Mouse (Mus musculus): ENCODE measurements around the gene Gmds.

Gmds gene

DNA sequence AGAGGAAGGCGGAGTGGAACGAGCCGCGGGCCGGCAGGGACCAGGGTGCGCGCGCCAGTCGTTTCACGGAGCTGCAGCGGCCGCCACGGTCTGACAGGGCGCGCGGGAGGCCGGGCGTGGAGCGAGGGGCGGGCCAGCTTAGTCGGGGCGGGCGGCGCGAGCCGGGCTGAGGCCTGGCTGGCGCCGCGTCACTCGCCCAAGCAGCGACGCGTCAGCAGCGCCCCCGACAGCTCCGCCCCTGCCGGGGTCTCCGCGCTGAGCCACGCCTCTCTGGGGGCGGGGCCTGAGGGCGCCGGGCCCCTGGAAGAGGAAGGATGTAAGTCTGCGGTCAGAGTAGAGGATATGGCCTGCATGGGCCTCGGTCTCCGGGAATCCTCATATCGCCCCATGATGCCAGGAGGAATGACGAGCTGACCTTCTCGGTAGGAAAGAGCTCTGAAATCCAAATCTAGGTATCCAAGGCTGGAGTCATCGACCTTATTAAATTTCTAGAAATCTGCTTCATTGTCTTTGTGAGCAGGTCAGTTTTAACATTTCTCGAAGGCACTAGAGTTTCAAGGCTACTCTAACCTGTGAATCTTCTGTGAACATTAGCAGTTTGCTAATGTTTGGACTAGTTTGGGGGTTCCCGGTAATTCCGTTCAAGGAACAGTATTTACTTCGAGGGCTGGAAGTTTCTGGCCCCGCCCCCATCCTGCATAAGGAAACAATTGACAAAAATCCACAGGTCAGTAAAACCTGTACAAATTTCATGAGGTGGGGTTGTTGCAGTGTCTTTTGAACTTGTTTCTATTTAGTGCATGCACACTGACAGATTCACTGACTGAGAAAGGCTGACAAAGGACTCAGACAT lies at the start of gene Gmds:
Gene Gmds, minus strand, starts transcription at position 228 of the 853 bp plus-strand sequence.
- DNase-seq = peak; percentile 95

DNA sequence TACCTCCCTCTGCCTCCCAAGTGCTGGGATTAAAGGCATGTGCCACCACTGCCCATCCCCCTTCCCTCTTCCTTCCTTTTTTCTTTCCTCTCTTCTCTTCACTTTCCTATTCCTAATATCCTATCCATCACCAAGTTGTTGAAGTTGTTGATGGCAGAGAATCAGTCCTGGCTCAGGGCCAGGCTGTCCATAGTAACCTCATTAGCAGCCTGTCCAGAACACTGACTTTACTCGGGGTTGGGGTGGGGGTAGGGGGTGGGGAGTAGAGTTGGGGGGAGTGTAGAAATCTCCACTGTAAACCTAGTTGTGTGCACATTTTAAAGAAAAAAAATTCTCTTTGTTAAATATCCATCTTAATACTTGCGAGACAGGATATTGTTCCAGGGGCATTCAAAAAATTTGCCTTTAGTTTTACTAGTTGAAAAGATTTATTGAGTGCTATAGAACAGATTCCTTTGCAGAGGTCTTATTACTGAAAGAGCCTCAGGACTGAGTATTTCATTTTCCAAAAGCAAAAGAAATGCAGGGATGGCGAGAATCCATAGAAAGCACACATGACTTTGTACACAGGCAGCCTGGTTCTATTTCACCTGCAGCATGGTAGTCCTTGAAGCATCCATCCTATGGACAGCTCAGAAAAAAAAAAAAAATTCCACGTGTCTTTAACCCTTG lies 47.0 kb upstream of the Gmds start:
- DNase-seq = no peak

DNA sequence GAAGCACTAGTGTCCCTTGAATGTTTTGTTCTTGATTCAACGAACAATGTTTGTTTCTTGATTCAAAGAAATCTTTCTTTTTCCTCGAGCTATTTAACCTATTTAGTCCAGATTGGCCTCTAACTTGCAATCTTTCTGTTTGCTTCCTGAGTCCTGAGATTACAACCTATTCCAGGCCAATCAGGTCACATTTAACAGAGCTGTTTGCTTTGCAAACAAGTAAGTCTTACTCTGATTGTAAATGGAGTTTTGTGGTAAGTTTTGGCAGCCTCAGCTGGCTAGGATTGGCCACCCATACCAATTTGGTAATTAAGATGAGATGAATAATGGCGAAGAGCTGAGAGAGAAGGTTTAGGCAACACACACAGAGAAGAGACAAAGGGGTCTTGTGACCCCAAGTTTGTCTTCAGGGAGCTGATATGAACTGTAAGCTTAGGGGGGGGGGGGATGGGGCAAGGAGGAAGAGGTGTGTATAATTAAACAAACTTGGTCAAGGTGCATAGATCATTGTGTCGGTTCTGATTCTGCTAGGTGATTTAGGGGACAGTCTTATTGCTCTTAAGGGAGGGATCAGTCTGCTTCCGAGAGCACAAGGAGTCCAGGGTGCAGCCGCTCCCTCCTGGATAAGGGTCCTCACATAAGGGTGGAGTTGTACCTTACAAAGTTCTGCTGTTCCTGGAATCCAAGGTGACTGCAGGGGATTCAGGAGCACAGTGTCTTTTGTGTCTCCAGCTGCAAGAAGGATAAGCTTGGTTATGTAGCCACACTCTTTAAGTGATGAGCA lies 43.9 kb upstream of the Gmds start:
- DNase-seq = no peak

DNA sequence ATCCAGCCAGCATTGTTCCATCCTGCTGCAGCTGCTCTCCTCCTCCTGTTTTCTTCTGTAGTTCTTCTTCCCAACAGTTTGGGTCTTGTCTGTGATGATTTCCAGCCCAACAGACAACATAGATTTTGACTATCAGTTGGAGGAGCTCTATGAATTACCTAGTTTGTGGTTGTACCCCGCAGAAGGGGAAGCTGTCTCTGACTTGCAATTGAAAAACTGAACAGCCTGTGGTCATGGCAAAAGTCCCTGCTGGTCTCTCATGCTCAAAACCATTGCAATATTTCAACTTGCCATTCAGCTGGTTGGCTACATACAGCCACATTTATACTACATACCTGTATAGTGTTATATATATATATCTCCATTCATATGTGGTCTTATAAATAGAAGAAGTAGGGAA lies 40.1 kb upstream of the Gmds start:
- DNase-seq = no peak

DNA sequence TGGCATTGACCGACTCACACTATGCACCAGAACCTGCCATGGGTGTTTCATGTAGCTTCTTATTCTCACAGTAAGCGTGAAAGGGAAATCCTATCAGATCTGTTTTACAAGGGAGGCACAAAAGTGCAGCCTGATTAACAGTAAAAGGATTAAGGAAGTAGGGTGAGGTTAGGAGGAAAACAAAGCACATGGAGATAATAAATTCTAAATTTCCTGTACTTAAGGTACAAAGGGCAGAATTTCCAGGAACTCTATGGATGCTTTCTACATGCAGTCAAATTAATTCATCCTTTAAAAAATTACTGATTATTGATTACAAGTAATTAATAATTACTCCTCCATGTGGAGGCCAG lies 34.0 kb upstream of the Gmds start:
- no peak for DNase-seq

DNA sequence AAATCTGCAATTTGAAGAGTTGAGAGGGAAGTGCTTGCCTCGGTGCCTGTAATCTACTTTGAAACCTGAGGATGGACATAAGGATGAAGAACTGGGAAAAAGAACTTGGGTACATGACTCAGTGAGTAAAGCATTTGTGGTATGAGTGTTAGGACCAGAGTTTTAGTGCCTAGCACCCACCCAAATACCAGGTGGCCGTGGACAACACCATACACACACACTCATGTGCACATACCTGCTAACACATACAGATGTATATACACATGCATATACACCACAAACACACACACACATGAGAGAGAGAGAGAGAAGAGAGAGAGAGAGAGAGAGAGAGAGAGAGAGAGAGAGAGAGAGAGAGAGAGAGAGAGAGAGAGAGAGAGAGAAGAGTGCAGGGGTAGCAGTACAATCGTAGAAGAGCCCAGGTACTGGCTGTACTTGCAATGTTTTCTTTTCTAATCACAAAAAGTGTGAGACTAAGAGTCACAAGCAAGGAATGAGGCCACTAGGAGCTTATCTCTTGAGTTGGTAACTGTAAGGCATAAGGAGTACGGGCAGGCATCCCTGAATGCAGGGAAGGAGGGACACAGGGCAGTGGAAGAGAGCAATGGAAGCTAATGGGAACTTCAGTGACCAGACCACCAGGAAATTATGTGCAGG lies 33.5 kb upstream of the Gmds start:
- DNase-seq = no peak

DNA sequence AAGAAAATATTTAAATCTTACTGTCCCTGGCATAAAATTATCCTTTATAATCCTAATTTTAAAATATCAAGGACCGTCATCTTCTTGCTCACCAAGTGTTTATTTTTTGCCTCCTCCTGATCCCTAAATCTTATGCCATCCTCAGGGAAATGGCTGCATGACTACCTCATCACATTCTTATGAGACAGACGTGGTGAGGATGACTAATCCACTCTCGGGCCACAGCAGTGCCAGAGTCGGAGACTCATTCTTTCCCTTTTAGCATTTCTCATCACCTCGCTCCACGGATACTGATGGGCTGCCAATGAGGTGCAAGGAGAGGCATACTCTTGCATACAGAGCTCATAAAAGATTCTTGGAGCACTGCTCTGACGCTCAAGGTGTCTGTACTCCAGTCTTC lies 32.2 kb upstream of the Gmds start:
- peak; percentile 13 for DNase-seq

DNA sequence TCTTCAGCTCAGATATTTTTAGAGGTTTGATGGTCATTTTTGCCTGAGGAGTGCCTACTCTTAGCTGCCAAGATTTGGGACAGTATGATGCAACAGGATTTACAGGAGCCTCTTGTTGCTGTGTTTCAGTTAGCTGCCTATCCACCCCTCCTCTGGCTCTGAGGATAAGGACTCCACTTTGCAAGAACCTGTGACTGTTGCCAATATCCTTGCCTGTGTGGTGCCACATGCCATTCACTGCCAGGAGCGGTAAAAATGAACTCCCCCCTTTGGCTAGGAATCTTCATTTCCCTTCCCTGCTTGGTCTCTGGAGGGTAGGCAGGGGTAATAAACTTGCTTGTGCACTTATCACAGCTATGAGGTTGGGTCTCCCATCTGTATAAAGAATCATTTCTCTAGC lies 31.6 kb upstream of the Gmds start:
- no peak for DNase-seq

DNA sequence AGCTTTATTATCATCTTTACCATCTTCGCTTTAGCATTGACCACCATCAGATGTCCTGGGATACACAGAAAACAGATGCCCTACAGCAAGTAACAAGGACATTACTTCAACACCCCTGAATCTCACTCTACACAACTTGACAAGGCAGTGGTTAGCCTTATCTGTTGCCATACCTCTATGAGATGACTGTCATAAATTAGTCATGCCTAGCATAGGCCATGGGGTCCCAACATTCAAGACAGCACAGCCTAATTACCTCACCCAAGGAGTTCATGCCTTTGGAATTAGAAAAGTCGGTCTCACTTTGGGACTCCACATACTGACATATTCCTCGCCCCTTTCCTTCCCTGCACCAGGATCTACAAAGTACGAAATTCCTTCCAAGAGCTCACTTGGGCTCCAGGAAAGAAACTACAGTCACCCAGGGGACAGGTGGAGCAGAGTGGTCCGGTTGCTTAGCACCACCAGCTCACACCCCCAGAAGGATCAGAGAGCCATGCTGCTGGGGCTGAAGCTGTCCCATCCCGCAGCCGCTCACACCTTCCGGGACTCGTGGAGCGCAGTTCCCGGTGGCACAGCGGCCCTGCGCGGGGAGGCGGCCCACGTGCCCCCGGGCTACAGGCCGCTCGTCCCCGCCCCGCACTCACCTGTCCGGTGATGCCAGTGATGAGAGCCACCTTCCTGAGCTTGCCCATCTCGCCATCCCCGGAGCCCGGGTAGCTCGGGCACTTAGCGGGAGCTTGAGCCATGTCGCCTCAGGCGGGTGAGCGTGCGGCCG lies 616 bp downstream of the Gmds start:
- no peak for DNase-seq

DNA sequence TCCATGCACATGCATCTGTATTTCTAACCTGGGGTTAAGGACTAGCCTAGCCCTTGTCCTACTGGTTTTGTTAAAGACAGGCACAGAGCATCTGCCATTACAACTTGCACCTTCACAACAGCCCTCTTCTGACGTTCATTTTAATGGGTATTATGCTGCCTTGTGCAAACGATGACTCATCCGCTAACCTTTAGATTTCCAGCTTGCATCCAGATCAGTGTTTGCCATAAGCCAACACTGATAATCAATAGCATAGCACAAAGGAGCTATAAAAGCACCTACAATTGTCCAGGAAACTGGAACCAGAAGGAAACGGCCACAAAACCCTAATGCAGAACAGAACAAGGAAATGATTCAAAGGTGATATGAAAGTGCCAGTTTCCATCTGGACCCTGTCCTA lies 20.2 kb downstream of the Gmds start:
- no peak for DNase-seq

DNA sequence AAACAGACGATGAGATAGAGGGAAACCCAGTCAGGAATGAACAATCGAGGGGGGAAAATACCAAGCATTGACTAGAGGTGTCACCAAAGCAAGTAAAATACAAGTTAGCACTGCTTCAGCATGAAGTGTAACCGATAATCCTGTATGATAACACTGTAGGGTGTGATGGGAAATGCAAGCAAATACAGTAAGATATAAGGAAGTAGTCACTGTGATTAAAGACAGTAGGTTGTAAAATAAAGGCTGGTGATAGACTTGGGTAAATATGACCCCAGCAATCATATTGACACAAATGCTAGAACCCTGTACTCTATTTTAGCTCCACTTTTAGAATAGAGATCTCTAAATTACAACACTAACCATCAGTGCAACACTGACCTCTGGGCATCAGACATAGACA lies 21.2 kb downstream of the Gmds start:
- no peak for DNase-seq

DNA sequence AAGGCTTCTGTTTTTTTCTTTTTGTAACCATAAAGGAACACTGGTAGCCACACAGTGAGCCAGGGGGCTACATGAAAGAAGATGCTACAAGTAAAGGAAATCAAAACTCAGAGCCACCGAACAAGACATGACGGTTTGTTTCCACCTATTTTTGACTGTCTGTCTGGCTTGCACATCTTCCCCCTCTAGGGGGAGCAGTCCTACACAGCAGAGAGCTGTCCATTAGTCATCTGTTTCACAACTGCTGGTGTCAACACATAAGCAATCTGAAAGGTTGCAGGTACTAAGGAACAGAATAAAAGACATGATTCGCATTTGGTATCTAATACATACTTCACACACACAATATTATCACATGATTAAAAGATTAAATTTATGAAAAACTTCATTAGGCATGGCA lies 25.9 kb downstream of the Gmds start:
- DNase-seq = peak; percentile 51

DNA sequence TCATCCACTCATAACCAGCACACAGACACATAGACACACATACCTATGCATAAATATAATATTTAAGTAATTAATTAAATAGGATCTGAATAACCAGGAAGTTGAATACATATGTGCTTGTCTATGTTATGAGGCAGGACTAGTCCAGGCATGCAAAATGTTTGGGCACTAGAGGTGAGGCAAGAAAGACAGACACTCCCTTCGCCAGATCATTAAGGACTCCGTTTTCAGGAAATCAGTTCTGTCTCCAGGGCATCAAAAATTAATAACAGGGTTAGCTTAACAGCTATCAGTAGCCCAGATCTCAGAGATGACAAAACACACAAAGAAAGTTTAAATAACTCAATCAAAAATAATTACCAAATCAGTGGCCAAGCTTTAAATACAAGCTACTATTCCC lies 27.1 kb downstream of the Gmds start:
- DNase-seq = no peak

DNA sequence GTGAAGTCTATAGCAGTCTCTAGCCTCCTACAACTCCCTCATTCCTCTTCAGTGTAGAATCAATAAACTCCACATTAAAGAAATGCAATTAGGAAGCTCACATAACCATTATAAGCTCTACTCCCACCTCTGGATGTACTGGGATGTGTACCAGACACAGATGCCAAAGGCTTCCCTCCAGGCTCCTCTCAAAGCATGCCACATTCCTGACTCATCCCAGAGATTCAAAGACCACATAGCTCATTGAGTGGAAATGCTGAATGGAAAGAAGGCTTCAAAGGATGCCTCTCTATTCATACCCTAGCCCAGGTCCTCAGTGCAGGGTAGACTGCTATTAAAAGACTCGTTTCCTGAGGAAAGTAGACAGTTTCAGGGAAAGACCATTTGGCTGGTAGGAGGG lies 40.1 kb downstream of the Gmds start:
- no peak for DNase-seq

DNA sequence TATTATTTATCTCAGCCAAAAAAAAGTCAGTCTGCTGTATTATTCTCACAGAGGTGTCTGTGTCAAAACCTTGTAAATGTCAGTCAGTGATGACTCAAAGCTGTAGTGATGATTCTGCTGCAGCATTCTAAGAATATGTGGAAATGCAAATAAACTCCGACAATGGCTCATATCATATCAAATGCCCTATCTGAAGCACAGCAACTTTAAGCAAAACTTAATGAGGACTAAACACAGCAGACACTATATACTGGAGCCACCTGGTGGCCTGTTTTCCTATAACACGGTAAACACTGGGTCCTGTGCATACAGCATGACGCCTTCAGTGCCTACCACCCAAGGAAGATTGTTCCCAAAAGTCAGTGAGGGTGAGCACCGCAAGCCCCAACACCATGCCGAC lies 41.1 kb downstream of the Gmds start:
- peak; percentile 22 for DNase-seq

DNA sequence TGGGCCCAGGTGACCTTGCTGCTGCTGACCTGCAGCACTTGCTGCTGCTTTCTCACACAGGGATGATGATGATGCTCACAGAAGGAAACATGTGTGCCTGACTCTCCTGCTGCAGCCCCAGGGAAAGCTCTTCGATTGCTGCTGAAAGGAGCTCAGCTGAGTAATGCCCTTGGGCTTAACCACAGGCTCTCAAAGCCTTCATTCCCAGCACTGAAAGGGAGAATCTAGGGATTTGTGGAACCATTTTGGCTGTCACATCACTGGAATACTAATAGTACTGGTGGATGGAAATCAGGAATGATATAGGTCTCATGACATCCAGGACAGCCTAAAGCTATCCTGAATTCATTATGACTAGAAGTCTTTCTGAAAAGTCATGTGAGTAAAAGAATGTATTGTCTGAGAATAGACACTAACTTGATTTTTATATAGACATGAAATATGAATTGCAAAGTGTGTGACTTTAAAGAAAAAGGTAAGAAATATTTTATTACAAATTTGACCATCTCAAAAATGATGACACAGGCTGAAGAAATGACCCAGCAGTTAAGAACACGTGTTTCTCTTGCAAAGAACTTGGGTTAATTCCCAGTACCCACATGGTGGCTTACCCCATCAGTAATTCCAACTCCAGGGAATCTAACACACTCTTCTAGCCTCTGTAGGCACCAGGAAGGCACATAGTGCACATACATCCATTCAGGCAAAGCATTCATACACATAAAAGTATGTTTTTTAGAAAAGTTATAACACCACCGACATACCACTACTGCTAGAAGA lies 43.9 kb downstream of the Gmds start:
- DNase-seq = no peak

DNA sequence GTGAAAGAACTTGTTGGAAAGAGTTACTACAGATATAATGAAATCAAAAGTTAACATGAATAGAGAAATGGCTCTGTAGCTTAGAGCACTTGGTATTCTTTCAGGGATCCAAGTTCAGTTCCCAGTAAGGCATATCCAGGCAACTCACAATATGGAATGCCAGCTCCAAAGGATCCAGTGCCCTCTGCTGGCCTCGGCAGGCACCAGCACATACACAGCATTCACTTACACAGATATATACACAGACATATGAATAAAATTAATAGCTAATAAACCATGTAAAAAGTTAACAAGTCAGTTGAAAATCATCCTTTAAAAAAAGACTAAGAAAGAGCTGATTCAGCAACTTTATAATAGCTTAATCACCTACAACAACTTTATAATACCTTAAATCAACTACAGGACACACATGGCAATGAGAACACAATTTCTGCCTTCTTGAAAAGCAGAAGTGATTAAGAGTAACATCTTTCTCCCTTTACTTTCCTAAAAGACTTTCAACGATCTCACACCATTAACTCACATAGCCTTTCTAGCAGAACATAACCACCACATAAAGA lies 65.5 kb downstream of the Gmds start:
- no peak for DNase-seq

DNA sequence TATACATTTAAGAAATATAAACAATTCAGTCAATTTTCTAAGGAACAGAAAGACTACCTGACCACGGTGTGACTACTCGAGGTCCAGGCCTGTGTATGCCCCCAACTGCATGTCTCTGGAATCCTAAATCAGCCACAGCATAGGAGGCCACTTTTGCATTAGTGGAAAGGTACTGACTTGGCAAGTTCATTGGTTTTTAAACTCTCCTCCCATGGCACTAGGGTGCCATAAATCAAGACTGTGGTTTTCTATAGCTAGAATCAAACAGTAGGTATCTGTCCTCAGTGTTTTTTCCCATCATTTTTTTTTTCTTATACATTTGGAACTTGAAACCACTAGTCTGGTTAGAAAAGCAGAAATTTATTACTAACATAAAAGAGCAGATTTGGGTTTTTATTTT lies 68.8 kb downstream of the Gmds start:
- no peak for DNase-seq

DNA sequence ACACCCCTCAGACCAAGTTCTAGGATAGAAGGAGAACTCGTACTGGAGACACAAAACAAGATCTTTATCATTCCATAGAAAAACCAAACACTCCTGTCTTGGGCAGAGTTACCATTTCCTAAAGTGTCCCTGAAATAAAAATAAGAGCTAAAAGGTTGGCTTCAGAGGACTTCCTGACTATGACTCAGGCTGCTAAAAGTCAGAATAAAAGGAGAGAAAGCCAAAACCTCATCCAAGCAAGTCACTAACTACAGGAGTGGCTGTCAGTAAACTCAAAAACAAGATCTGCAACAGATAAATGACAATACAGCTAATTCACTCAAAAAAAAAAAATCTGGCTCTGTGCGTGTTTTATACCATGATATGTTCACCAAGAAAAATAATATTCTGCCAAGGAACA lies 69.3 kb downstream of the Gmds start:
- DNase-seq = no peak

DNA sequence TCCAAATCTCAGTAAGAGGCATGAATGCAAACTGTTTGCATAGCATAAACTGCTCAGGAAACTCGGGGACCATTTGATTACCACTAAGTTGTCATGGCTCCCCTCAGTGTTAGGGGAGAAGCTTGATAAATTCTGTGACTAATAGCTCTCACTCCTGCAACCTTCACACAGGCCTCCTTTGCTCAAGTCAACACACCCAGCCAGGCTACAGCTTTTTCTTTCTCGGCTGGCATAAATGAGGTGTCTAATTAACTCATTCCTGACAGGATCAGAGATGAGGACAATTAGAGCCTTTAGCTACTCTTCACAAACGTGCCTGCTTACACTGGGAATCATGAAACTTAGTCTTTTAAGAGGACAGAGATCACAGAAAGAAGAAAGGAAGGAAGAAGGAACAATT lies 70.3 kb downstream of the Gmds start:
- no peak for DNase-seq

DNA sequence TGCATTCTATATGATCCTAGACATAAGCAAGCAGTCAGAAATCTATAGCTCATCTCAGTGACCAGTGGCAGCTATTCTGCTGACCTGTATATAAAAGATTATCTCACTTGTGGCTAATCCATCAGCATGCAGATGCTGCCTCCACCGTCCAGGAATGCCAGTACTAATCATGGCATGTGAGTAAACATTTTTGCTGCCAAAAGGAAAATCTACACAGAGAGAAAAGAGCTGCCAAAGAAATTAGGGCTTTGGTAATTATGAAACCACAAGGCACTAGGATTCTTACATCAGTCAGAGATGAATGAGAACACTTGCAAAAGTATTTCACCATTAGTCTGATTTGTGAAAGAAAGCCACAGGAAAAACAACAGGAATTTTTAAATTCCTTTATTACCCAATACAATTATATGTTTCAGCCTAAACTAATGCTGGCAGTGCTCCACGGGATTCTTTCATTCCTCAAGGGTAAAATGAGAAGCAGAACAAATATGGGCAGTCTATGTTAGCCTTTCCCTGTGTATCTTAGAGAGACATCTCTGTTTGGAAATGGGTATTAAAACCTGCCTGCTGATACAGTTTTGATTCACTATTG lies 71.3 kb downstream of the Gmds start:
- no peak for DNase-seq

Data from right cerebral cortex, adult 18-20 months (tissue).